Mouse (Mus musculus) embryo, embryonic 9.5 days (tissue): Measurements from ENCODE around the gene Sbf2.

Experiments used
- DNase-seq: peaks from one replicate; pipeline ENCODE4 v3.0.0-alpha.2; 2017; ENCODE audit errors: extremely low spot score

Sbf2 gene

GRCm38 (mm10) chr7:110277734-110278245 lies 336.9 kb downstream of the Sbf2 start:
- no peak for DNase-seq

GRCm38 (mm10) chr7:110272434-110272833 lies 342.3 kb downstream of the Sbf2 start:
- DNase-seq: no peak

- DNase-seq: no peak
Measured at GRCm38 (mm10) chr7:110271814-110272213, 342.9 kb downstream of the Sbf2 start.

GRCm38 (mm10) chr7:110270455-110270854 lies 344.3 kb downstream of the Sbf2 start:
- no peak for DNase-seq

- DNase-seq: no peak
Measured at GRCm38 (mm10) chr7:110269777-110270176, 344.9 kb downstream of the Sbf2 start.

GRCm38 (mm10) chr7:110268511-110268910 lies 346.2 kb downstream of the Sbf2 start:
- DNase-seq: no peak

GRCm38 (mm10) chr7:110267994-110268393 lies 346.7 kb downstream of the Sbf2 start:
- no peak for DNase-seq

GRCm38 (mm10) chr7:110267014-110267413 lies 347.7 kb downstream of the Sbf2 start:
- DNase-seq: no peak

- peak; percentile 82 for DNase-seq
Measured at GRCm38 (mm10) chr7:110265796-110266195, 348.9 kb downstream of the Sbf2 start.

GRCm38 (mm10) chr7:110263474-110263873 lies 351.2 kb downstream of the Sbf2 start:
- no peak for DNase-seq

GRCm38 (mm10) chr7:110262661-110263060 lies 352.1 kb downstream of the Sbf2 start:
- no peak for DNase-seq

- no peak for DNase-seq
Measured at GRCm38 (mm10) chr7:110261807-110262206, 352.9 kb downstream of the Sbf2 start.

- no peak for DNase-seq
Measured at GRCm38 (mm10) chr7:110259966-110260711, 354.6 kb downstream of the Sbf2 start.

GRCm38 (mm10) chr7:110258196-110258950 lies 356.3 kb downstream of the Sbf2 start:
- DNase-seq: no peak
